Mouse (Mus musculus) heart, embryonic 12.5 days (tissue): ENCODE measurements at regions not wholly inside any gene's neighbourhood (a gene's known extent, or its start where the extent isn't known, plus 50 kb on each side); places are given as distances from the start of the nearest gene placed in this dataset.

ENCODE experiments used
- ATAC-seq: fragments of 200-750 bp; cut with Nextera tagmentation; 2 replicates; pipeline ENCODE4 v1.8.0; 2017; ENCODE audit warnings: moderate TSS enrichment, moderate library complexity; ENCODE audit not compliant: insufficient number of reproducible peaks, low FRiP score
- H3K27ac ChIP-seq: fragments of 300-500 bp; sonication (generic); 2 replicates; pipeline ENCODE4 v1.5.1; 2016; ENCODE audit warnings: mild to moderate bottlenecking, moderate library complexity; ENCODE audit not compliant: poor library complexity, severe bottlenecking
- H3K27me3 ChIP-seq: fragments of 300-500 bp; sonication (generic); replicated peaks from 2 replicates; pipeline ENCODE4 v1.6.1; 2016; ENCODE audit warnings: mild to moderate bottlenecking, moderate library complexity
- H3K36me3 ChIP-seq: fragments of 300-500 bp; sonication (generic); 2 replicates; pipeline ENCODE4 v1.6.1; 2016; ENCODE audit warnings: mild to moderate bottlenecking, moderate library complexity
- H3K4me1 ChIP-seq: fragments of 300-500 bp; sonication (generic); replicated peaks from 2 replicates; pipeline ENCODE4 v1.6.1; 2016; ENCODE audit warnings: mild to moderate bottlenecking
- H3K4me2 ChIP-seq: fragments of 300-500 bp; sonication (generic); 2 replicates; pipeline ENCODE4 v1.6.1; 2016; ENCODE audit warnings: mild to moderate bottlenecking, moderate library complexity
- H3K4me3 ChIP-seq: fragments of 300-500 bp; sonication (generic); 2 replicates; pipeline ENCODE4 v1.5.1; 2016; ENCODE audit warnings: mild to moderate bottlenecking
- H3K9ac ChIP-seq: fragments of 300-500 bp; sonication (generic); 2 replicates; pipeline ENCODE4 v1.6.1; 2016; ENCODE audit warnings: mild to moderate bottlenecking, moderate library complexity
- H3K9me3 ChIP-seq: fragments of 300-500 bp; sonication (generic); replicated peaks from 2 replicates; pipeline ENCODE4 v1.6.1; 2016; ENCODE audit warnings: mild to moderate bottlenecking, moderate library complexity
- WGBS: fragments of 180-500 bp; shearing (Covaris S2); methylation state at CpG from one replicate; pipeline ENCODE4 v1.1.7; 2016; 5-methylcytosine and 5-hydroxymethylcytosine counted together

- Histone ChIP-seq H3K4me2 (no peak overlapping the region), H3K4me1 (peaks cover 6% of the 10 kb centered on the region; the same call in 1 of the 2 replicates), H3K27me3 (no peaks in the 10 kb centered on the region), H3K9me3 (no peaks in the 10 kb centered on the region), H3K36me3 (no peaks in the 10 kb centered on the region), H3K27ac (no peak overlapping the region), H3K4me3 (no peak overlapping the region), H3K9ac (no peak overlapping the region)
- WGBS: 78% methylated on average over 6 of the region's 6 CpGs
- ATAC-seq: no peak
Measured at GRCm38 (mm10) chr8:116290671-116291245, 214.0 kb upstream of the Dynlrb2 start.

- no peak for ATAC-seq
- Histone ChIP-seq H3K4me2 (no peak overlapping the region), H3K27ac (no peak overlapping the region), H3K9ac (no peak overlapping the region), H3K36me3 (no peaks in the 10 kb centered on the region), H3K27me3 (no peaks in the 10 kb centered on the region), H3K9me3 (no peaks in the 10 kb centered on the region), H3K4me1 (peaks cover 6% of the 10 kb centered on the region; the same call in 1 of the 2 replicates), H3K4me3 (no peak overlapping the region)
- WGBS: 34% methylated on average over 2 of the region's 2 CpGs
Measured at GRCm38 (mm10) chr8:116289237-116289636, 215.5 kb upstream of the Dynlrb2 start.

GRCm38 (mm10) chr8:116283990-116284389, 220.8 kb upstream of the Dynlrb2 start:
- whole genome bisulfite sequencing: 40% methylated on average over 2 of the region's 3 CpGs
- H3K9me3 ChIP-seq: no peaks in the 10 kb centered on the region
- no peak overlapping the region for H3K4me2 ChIP-seq
- no peaks in the 10 kb centered on the region for H3K36me3 ChIP-seq
- no peak overlapping the region for H3K27ac ChIP-seq
- H3K27me3 ChIP-seq: no peaks in the 10 kb centered on the region
- H3K4me3 ChIP-seq: no peak overlapping the region
- H3K4me1 ChIP-seq: peaks cover under 1% of the 10 kb centered on the region; the same call in 1 of the 2 replicates
- ATAC-seq: no peak
- no peak overlapping the region for H3K9ac ChIP-seq

- no peak overlapping the region for H3K4me2 ChIP-seq
- 76% methylated on average over 5 of the region's 5 CpGs for WGBS
- no peak overlapping the region for H3K4me3 ChIP-seq
- no peak overlapping the region for H3K9ac ChIP-seq
- no peaks in the 10 kb centered on the region for H3K36me3 ChIP-seq
- no peaks in the 10 kb centered on the region for H3K27me3 ChIP-seq
- no peak for ATAC-seq
- no peaks in the 10 kb centered on the region for H3K4me1 ChIP-seq
- H3K27ac ChIP-seq: no peak overlapping the region
- H3K9me3 ChIP-seq: no peaks in the 10 kb centered on the region
Measured at GRCm38 (mm10) chr8:116282341-116282740, 222.4 kb upstream of the Dynlrb2 start.

GRCm38 (mm10) chr8:116275014-116275413, 229.8 kb upstream of the Dynlrb2 start:
- 32% methylated on average over 4 of the region's 4 CpGs for WGBS
- no peaks in the 10 kb centered on the region for H3K27me3 ChIP-seq
- no peaks in the 10 kb centered on the region for H3K9me3 ChIP-seq
- H3K4me1 ChIP-seq: no peaks in the 10 kb centered on the region
- H3K36me3 ChIP-seq: no peaks in the 10 kb centered on the region
- ATAC-seq: no peak
- H3K9ac ChIP-seq: no peak overlapping the region
- no peak overlapping the region for H3K4me2 ChIP-seq
- H3K27ac ChIP-seq: no peak overlapping the region
- no peak overlapping the region for H3K4me3 ChIP-seq

- Histone ChIP-seq H3K4me1 (peaks cover 5% of the 10 kb centered on the region; the same call in 1 of the 2 replicates), H3K9ac (no peak overlapping the region), H3K4me2 (no peak overlapping the region), H3K4me3 (no peak overlapping the region), H3K36me3 (no peaks in the 10 kb centered on the region), H3K27me3 (no peaks in the 10 kb centered on the region), H3K9me3 (no peaks in the 10 kb centered on the region), H3K27ac (no peak overlapping the region)
- WGBS: 87% methylated on average over 6 of the region's 6 CpGs
- ATAC-seq: no peak
Measured at GRCm38 (mm10) chr8:116271238-116271637, 233.5 kb upstream of the Dynlrb2 start.

- Histone ChIP-seq H3K4me3 (no peak overlapping the region), H3K9ac (no peak overlapping the region), H3K27ac (no peak overlapping the region), H3K4me2 (no peak overlapping the region), H3K4me1 (peaks cover 5% of the 10 kb centered on the region; the same call in 1 of the 2 replicates), H3K27me3 (no peaks in the 10 kb centered on the region), H3K36me3 (no peaks in the 10 kb centered on the region), H3K9me3 (no peaks in the 10 kb centered on the region)
- ATAC-seq: no peak
Measured at GRCm38 (mm10) chr8:116269393-116269792, 235.4 kb upstream of the Dynlrb2 start.

- H3K4me3 ChIP-seq: no peak overlapping the region
- peaks cover 5% of the 10 kb centered on the region; the same call in 1 of the 2 replicates for H3K4me1 ChIP-seq
- no peak for ATAC-seq
- H3K27me3 ChIP-seq: no peaks in the 10 kb centered on the region
- no peaks in the 10 kb centered on the region for H3K9me3 ChIP-seq
- no peaks in the 10 kb centered on the region for H3K36me3 ChIP-seq
- no peak overlapping the region for H3K4me2 ChIP-seq
- 80% methylated on average over 2 of the region's 2 CpGs for WGBS
- no peak overlapping the region for H3K27ac ChIP-seq
- H3K9ac ChIP-seq: no peak overlapping the region
Measured at GRCm38 (mm10) chr8:116268685-116269084, 236.1 kb upstream of the Dynlrb2 start.

GRCm38 (mm10) chr8:116268161-116268560, 236.6 kb upstream of the Dynlrb2 start:
- ATAC-seq: no peak
- no peak overlapping the region for H3K27ac ChIP-seq
- H3K9ac ChIP-seq: no peak overlapping the region
- H3K36me3 ChIP-seq: no peaks in the 10 kb centered on the region
- 68% methylated on average over 9 of the region's 9 CpGs for WGBS
- H3K4me2 ChIP-seq: no peak overlapping the region
- peaks cover 7% of the 10 kb centered on the region; the same call in 1 of the 2 replicates for H3K4me1 ChIP-seq
- no peaks in the 10 kb centered on the region for H3K9me3 ChIP-seq
- H3K4me3 ChIP-seq: no peak overlapping the region
- H3K27me3 ChIP-seq: no peaks in the 10 kb centered on the region

- H3K9me3 ChIP-seq: no peaks in the 10 kb centered on the region
- no peak for ATAC-seq
- H3K4me2 ChIP-seq: no peak overlapping the region
- H3K27ac ChIP-seq: no peak overlapping the region
- no peak overlapping the region for H3K4me3 ChIP-seq
- no peaks in the 10 kb centered on the region for H3K27me3 ChIP-seq
- H3K36me3 ChIP-seq: no peaks in the 10 kb centered on the region
- H3K9ac ChIP-seq: no peak overlapping the region
- WGBS: 87% methylated on average over 4 of the region's 4 CpGs
- H3K4me1 ChIP-seq: peaks cover 8% of the 10 kb centered on the region; the same call in 1 of the 2 replicates
Measured at GRCm38 (mm10) chr8:116267021-116267420, 237.8 kb upstream of the Dynlrb2 start.

GRCm38 (mm10) chr8:116265591-116265990, 239.2 kb upstream of the Dynlrb2 start:
- no peaks in the 10 kb centered on the region for H3K9me3 ChIP-seq
- H3K4me3 ChIP-seq: no peak overlapping the region
- peaks cover 14% of the 10 kb centered on the region for H3K4me1 ChIP-seq
- no peaks in the 10 kb centered on the region for H3K27me3 ChIP-seq
- no peaks in the 10 kb centered on the region for H3K36me3 ChIP-seq
- H3K4me2 ChIP-seq: no peak overlapping the region
- H3K9ac ChIP-seq: no peak overlapping the region
- no peak overlapping the region for H3K27ac ChIP-seq
- WGBS: 72% methylated on average over 3 of the region's 3 CpGs
- ATAC-seq: no peak

GRCm38 (mm10) chr8:116264078-116264477, 240.7 kb upstream of the Dynlrb2 start:
- no peak for ATAC-seq
- H3K4me2 ChIP-seq: no peak overlapping the region
- no peaks in the 10 kb centered on the region for H3K9me3 ChIP-seq
- peaks cover 14% of the 10 kb centered on the region for H3K4me1 ChIP-seq
- no peak overlapping the region for H3K9ac ChIP-seq
- no peak overlapping the region for H3K4me3 ChIP-seq
- H3K27ac ChIP-seq: no peak overlapping the region
- WGBS: 84% methylated on average over 3 of the region's 3 CpGs
- H3K36me3 ChIP-seq: no peaks in the 10 kb centered on the region
- no peaks in the 10 kb centered on the region for H3K27me3 ChIP-seq
